Comparison of ENCODE assay signal across 8 mouse cellular contexts in genomic region chr13:45507274-45508229, GRCm38 (mm10). TPM values are rescaled to one million over a fixed set of nuclear protein-coding genes. Genes with fewer than 3 reads are reported as not detected.
A peak's percentile ranks its signal among the peaks of the same experiment; 100 is the strongest.
DNase-seq lines count a peak whose midpoint lies in the region; ATAC-seq and TF ChIP-seq lines count a peak whose summit lies in the region.

Gene Gmpr, plus strand, starts transcription at chr13:45507444.

- peak within 1 kb of the TSS; percentile 98 for H3K4me2 ChIP-seq in hindbrain, embryonic 14.5 days (replicated peaks)

- intact Hi-C loops in left cerebral cortex, adult 2 months (cut with DNase I), result no loop called here

- peak; percentile 87 for ATAC-seq in hindbrain, embryonic 14.5 days (ENCODE audit: low FRiP score)

- H3K79me2 ChIP-seq in macrophage (ENCODE audit: inconsistent target), result no peaks in the 10 kb centered on the region

- under 1% methylated on average over 63 of the region's 63 CpGs for WGBS in hindbrain, embryonic 14.5 days
- 2% methylated on average over 63 of the region's 63 CpGs for WGBS in macrophage (ENCODE audit: missing documents)

- H3K9ac ChIP-seq in hindbrain, embryonic 14.5 days, result peak within 1 kb of the TSS; percentile 76

- peaks cover 4% of the 10 kb centered on the region; the same call in 1 of the 2 replicates for H3K27me3 ChIP-seq in hindbrain, embryonic 14.5 days (ENCODE audit: control insufficient read depth, insufficient read depth, low read length)

- no peaks in the 10 kb centered on the region for H3K36me3 ChIP-seq in hindbrain, embryonic 14.5 days (replicated peaks; ENCODE audit: control insufficient read depth, insufficient read depth)
- H3K36me3 ChIP-seq in macrophage (ENCODE audit: inconsistent target), result no peaks in the 10 kb centered on the region

- TF ChIP-seq CTCF in left cerebral cortex, adult 2 months (IDR thresholded peaks at IDR 0.05), result no peak; the same call in 1 of the 2 replicates

- H3K4me1 ChIP-seq in hindbrain, embryonic 14.5 days (replicated peaks; ENCODE audit: control insufficient read depth, insufficient read depth, low read length), result peaks cover 8% of the 10 kb centered on the region; the same call in 1 of the 2 replicates

- peak within 1 kb of the TSS; percentile 59 for H3K27ac ChIP-seq in hindbrain, embryonic 14.5 days
- peak within 1 kb of the TSS; percentile 94 for H3K27ac ChIP-seq in left cerebral cortex, adult 2 months
- H3K27ac ChIP-seq in macrophage, result no peak within 1 kb of the TSS

- no peaks in the 10 kb centered on the region for H3K9me3 ChIP-seq in hindbrain, embryonic 14.5 days (ENCODE audit: control insufficient read depth, low read length)

- H3K4me3 ChIP-seq in hindbrain, embryonic 14.5 days (replicated peaks; ENCODE audit: low read length), result peak within 1 kb of the TSS; percentile 64
- peak within 1 kb of the TSS; percentile 81 for H3K4me3 ChIP-seq in left cerebral cortex, adult 2 months
- H3K4me3 ChIP-seq in macrophage (ENCODE audit: inconsistent target), result peak within 1 kb of the TSS; percentile 63

- peak; percentile 64 for DNase-seq in WW6 (ENCODE audit: low read depth, low spot score)
- DNase-seq in cerebellum, adult 9-11 months, result peak; percentile 85
- DNase-seq in frontal cortex, postnatal 36 days (ENCODE audit: low spot score in 2 of 2), result peak; percentile 83 to 84
- peak; percentile 76 for DNase-seq in hindbrain, embryonic 14.5 days (ENCODE audit: low spot score)
- peak; percentile 81 to 88 for DNase-seq in left cerebral cortex, adult 2 months (ENCODE audit: extremely low spot score in 1 of 2, low spot score in 2 of 2)
- DNase-seq in right cerebral cortex, postnatal 10 days (ENCODE audit: low spot score in 2 of 2), result peak; percentile 90
- peak; percentile 84 for DNase-seq in yolk sac, embryonic 10.5 days (ENCODE audit: low spot score)

RNA-seq across cellular contexts. Expression of gene Gmpr, which starts in this region (rescaled TPM):
- polyA plus RNA-seq in hindbrain, embryonic 14.5 days (2014; fragmentation: Nextera tagmentation; extraction: Ambion mirVana), result 35.5 and 39.5 TPM in 2 replicates
- total RNA-seq in left cerebral cortex, adult 2 months (2021), result 10 to 100 TPM; 46.0 to 50.6 TPM
- total RNA-seq in macrophage (2018; cell fraction: chromatin; rRNA removed), result 1 to 10 TPM in 16 of 26 experiments, under 1 TPM in 3, not detected in 7; 0.41 to 8.6 (median 3.3) TPM
- total RNA-seq in macrophage (2018; cell fraction: cytosol; rRNA removed), result 1 to 10 TPM; 2.2 to 9.9 (median 4.9) TPM
- total RNA-seq in macrophage (2018; cell fraction: nucleus; rRNA removed), result 1 to 10 TPM in 24 of 26 experiments, under 1 TPM in 1, not detected in 1; 0.92 to 9.3 (median 2.1) TPM
- polyA plus RNA-seq in macrophage (2018), result 6.0 to 13.6 TPM (median 7.1 TPM) in 3 replicates
